Mouse (Mus musculus) G1E (cell line): ENCODE results near the gene Inka1. TPM values are rescaled to one million over a fixed set of nuclear protein-coding genes. Genes with fewer than 3 reads are reported as not detected.
A peak's percentile ranks its signal among the peaks of the same experiment; 100 is the strongest.

ENCODE experiments used
- ATAC-seq: 2 replicates; pipeline ENCODE4 v1.8.0; 2016; ENCODE audit warnings: mild to moderate bottlenecking; ENCODE audit not compliant: insufficient number of reproducible peaks, poor library complexity, low FRiP score, severe bottlenecking; ENCODE audit errors: extremely low read depth
- DNase-seq: peaks from one replicate; pipeline ENCODE4 v3.0.0; 2012; ENCODE audit warnings: low spot score
- H3K27me3 ChIP-seq: 2 replicates; pipeline ENCODE4 v1.6.1; 2012; ENCODE audit warnings: mild to moderate bottlenecking, low read length, inconsistent platforms; ENCODE audit not compliant: insufficient read depth
- H3K36me3 ChIP-seq: replicated peaks from 2 replicates; pipeline ENCODE3; 2012; ENCODE audit warnings: mild to moderate bottlenecking, inconsistent platforms
- H3K4me1 ChIP-seq: 2 replicates; pipeline ENCODE4 v1.6.1; 2012; ENCODE audit warnings: low read depth, low read length, inconsistent platforms, mixed read lengths; ENCODE audit not compliant: insufficient read depth
- H3K4me3 ChIP-seq: 2 replicates; pipeline ENCODE4 v1.5.1; 2012; ENCODE audit warnings: low read depth, mild to moderate bottlenecking, inconsistent platforms, low read length, moderate library complexity, mixed read lengths
- H3K9me3 ChIP-seq: replicated peaks from 2 replicates; pipeline ENCODE4 v1.6.1; 2012; ENCODE audit warnings: inconsistent platforms
- CTCF ChIP-seq: IDR thresholded peaks from 2 replicates; pipeline ENCODE4 v1.5.1; 2012; ENCODE audit warnings: low read depth, low read length, inconsistent platforms, mixed read lengths
- GATA1 ChIP-seq: IDR thresholded peaks from 2 replicates; pipeline ENCODE4 v1.6.1; 2012; ENCODE audit warnings: borderline replicate concordance, low read length, inconsistent platforms, mixed read lengths
- GATA2 ChIP-seq: IDR thresholded peaks from 2 replicates; pipeline ENCODE4 v1.6.1; 2012; ENCODE audit warnings: low read depth, low read length, inconsistent platforms, borderline replicate concordance
- POLR2AphosphoS5 ChIP-seq: IDR thresholded peaks from 2 replicates; pipeline ENCODE4 v1.6.1; 2012; ENCODE audit warnings: low read depth, low read length, inconsistent platforms; ENCODE audit not compliant: insufficient replicate concordance
- TAL1 ChIP-seq: conservative IDR thresholded peaks from 2 replicates; pipeline ENCODE4 v1.6.1; 2012; ENCODE audit warnings: low read depth, low read length, inconsistent platforms, mixed read lengths
- polyA plus RNA-seq: library from polyadenylated mRNA; stranded (reverse); fragments of >175 nt; gene quantifications from 2 replicates; pipeline ENCODE4 v1.2.3, GENCODE M21; 2012
- total RNA-seq, 2 experiments: library from RNA; stranded (forward) in 1 of 2; stranded (reverse) in 1 of 2; fragments of 200-1000 nt in 1 of 2; fragments of >200 nt in 1 of 2; fragmentation: Nextera tagmentation in 1 of 2; gene quantifications; 2 replicates each; pipeline ENCODE4 v1.2.3; 2014 to 2017

Inka1 gene
- total and polyA plus RNA-seq, 3 experiments = 24.6 to 75.6 (median 74.4) TPM

DNA sequence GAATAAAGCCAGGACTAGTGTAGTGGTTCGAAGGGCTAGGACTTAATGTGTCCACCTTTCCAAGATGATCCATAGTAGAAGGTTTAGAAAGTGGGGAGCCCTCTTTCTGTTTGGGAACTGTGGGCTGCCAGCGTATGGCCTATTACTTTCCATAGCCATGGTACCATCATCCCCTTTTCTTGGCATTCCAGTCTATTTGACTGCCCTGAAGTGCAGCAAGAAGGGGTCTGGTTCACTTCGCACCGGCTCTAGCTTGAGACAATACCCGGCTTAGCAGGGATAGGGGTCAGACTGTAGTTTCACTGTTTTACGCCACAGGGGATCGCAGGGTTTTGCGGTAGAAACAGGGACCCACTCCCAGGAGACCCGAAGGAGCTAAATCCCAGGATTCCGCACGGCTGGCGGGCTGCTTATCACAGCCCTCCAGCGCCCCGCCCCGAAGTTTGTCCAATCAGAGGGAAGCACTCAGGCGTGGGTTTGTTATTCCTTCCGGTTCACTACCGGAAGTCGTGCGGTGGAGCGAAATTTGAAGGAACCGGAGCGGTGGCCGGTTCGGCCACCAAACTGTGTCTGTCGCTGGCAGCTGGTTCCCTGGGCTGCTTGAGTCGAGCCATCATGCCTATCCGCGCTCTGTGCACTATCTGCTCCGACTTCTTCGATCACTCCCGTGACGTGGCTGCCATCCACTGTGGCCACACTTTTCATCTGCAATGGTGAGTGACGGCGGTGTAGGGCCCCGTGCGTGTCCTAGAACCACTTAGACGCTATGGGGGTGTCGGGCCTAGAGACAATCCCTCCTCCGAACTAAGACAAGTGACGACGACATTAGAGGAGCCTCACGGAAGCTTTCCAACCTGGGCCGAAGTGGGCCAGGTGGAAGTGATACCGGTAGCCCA is 35.0 kb downstream of the Inka1 start:
- Histone ChIP-seq H3K27me3 (peaks cover 33% of the 10 kb centered on the region), H3K4me3 (peak overlapping the region; percentile 90), H3K9me3 (no peaks in the 10 kb centered on the region), H3K36me3 (peaks cover 34% of the 10 kb centered on the region), H3K4me1 (peaks cover 38% of the 10 kb centered on the region)
- peak; percentile 94 for DNase-seq
- TF ChIP-seq TAL1 (no peak), GATA1 (no peak), POLR2AphosphoS5 (no peak), CTCF (no peak), GATA2 (no peak)
- peak; percentile 93 for ATAC-seq

DNA sequence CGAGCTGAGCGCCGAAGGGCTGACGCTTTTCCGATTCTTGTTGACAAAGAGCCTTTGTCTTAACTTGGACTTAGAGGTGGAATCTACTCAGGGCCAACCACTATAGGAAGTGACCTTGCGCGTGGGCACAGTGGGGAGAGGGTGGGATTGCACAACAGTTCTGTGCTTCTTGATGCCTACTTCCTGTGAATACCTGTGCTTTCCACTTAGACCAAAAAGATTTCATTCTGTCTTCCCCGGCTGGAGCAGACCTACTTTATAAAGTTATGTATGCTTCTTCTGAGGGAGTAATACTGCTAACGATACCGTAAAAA is 35.8 kb downstream of the Inka1 start, which contains the start of gene Traip:
Gene Traip (plus strand): TSS at position 215 of the 314 bp plus-strand sequence.
- Histone ChIP-seq H3K27me3 (peaks cover 42% of the 10 kb centered on the region), H3K4me1 (peaks cover 38% of the 10 kb centered on the region), H3K4me3 (peak within 1 kb of the TSS; percentile 90), H3K9me3 (no peaks in the 10 kb centered on the region), H3K36me3 (peaks cover 26% of the 10 kb centered on the region)
- TF ChIP-seq GATA2 = no peak
- TF ChIP-seq CTCF = no peak
- TF ChIP-seq GATA1 = no peak
- no peak for TF ChIP-seq TAL1
- TF ChIP-seq POLR2AphosphoS5 = no peak
- DNase-seq (no peak), ATAC-seq (no peak)

DNA sequence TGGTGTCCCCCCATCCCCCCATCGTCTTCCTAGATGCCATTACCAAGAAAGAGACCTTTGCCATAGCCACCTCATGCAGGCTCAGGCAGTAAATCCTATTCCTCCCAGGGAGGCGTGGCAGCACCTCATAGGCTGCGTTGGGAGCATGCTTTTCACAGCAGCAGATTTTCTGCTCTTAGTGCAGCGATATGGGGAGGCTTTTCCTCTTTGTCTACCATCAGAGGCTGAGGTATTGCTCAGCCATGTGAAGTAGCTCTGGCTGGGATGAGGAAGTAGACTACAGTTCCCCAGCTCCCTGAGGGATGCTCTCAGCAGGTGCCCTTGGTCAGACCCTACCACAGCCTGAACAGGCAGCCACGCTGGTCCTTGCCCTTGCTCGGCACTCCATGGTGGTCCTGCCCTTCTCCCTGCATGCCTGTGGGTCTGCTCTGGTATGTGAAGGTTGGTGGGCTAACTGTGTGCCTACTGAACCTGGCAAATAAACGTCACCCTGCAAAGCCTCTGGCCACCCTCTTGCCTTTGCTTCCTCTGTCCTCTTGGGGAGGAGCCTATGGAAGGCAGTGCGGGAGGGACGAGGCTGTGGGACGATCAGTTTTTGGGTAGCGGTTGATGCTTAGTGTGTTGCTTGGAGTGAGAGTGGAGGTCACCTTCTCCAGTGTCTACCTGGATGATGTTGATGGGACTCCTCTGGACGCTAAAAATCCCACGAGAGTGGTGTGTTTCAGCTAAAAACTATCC is 36.3 kb downstream of the Inka1 start:
- Histone ChIP-seq H3K27me3 (peaks cover 42% of the 10 kb centered on the region), H3K36me3 (peaks cover 21% of the 10 kb centered on the region), H3K4me1 (peaks cover 38% of the 10 kb centered on the region), H3K4me3 (no peak overlapping the region), H3K9me3 (no peaks in the 10 kb centered on the region)
- DNase-seq (no peak), ATAC-seq (no peak)
- TF ChIP-seq TAL1 (no peak), POLR2AphosphoS5 (no peak), GATA1 (no peak), CTCF (no peak), GATA2 (no peak)

DNA sequence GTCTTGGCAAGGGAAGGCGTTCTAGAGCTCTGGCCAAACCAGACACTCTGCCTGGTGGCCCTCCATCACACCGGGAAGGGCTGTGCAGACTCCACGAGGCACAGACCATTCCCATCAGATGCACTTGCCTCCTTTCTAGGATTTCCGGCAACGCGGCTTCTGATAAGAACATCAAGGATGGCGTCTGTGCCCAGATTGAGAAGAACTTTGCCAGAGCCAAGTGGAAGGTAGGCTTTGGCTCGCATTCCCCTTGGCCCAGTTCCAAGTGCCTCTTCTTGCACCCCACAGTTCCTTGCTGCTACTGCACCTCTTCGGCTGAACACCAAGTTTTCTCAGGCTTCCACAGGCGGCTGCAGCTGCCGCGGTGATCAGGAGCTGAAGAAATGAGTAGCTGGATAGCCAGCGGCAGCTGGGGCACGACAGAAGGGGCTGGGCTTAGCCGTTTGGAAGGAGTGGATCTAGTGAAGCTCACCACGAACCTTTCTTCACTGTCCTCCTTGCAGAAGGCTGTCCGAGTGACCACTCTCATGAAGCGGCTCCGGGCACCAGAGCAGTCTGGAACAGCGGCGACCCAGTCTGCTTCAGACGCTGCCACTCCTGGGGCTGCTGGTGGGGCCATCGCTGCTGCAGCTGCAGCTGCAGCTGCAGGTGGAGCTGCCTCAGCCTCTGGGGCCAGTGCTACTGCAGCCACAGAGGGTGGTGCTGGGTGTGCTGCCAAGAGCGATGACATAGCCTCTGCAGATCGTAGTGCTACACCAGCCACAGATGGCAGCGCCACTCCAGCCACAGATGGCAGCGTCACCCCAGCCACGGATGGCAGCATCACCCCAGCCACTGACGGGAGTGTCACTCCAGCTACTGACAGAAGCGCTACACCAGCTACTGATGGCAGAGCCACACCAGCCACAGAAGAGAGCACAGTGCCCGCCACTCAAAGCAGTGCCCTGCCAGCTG is 38.2 kb downstream of the Inka1 start:
- Histone ChIP-seq H3K9me3 (no peaks in the 10 kb centered on the region), H3K27me3 (peaks cover 45% of the 10 kb centered on the region), H3K36me3 (peaks cover 4% of the 10 kb centered on the region), H3K4me3 (no peak overlapping the region), H3K4me1 (peaks cover 29% of the 10 kb centered on the region)
- DNase-seq (no peak), ATAC-seq (no peak)
- TF ChIP-seq GATA1 = no peak
- TF ChIP-seq CTCF = no peak
- no peak for TF ChIP-seq POLR2AphosphoS5

DNA sequence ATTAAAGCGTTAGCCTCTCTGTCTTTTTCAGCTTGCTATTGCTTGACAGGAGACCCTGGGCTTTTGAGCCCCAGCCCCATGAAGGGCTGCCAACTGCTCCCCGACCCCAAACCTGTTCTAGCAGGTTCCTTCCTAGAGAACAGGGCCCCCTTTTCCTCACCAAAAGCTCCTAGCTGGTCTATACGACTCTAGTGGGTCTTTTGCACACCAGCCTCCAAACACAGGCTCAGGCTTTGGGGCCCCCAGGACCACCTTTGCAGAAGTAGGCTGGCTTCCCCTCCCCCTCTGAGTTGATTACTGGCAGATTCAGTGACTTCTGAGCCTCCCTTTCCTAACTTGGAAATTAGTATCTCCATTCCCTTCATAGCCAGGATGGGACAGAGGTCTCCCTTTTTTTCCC is 48.8 kb downstream of the Inka1 start:
- TF ChIP-seq GATA1 = no peak
- ATAC-seq = no peak
- DNase-seq = no peak
- Histone ChIP-seq H3K36me3 (no peaks in the 10 kb centered on the region), H3K9me3 (no peaks in the 10 kb centered on the region), H3K4me1 (peaks cover 6% of the 10 kb centered on the region; the same call in 1 of the 2 replicates), H3K4me3 (no peak overlapping the region), H3K27me3 (peaks cover 92% of the 10 kb centered on the region)
